ENCODE assay signal across 14 mouse cellular contexts in the genomic region with DNA sequence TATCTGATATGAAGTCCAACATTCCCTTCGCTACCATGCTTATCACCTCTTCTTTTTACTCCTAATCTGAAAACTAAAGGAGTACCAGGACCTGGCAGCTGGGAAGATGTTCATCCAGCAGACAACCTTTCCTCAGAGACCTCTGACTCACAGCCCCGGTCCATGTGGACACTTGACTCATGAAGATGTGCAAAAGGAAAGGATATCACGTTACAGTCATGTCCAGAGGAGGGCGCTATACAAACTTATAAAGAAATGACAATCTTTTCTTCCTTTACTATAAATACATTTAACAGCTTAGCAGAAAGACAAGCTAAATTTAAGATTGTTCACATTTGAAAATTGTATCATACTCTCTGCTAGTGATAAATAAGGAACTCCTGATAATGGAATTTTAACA. TPM values are rescaled to one million over a fixed set of nuclear protein-coding genes. Genes with fewer than 3 reads are reported as not detected.
A peak's percentile ranks its signal among the peaks of the same experiment; 100 is the strongest.
DNase-seq lines count a peak whose midpoint lies in the region; ATAC-seq and TF ChIP-seq lines count a peak whose summit lies in the region.
"Had no signal": no experiment of that assay in that cellular context is flagged by ENCODE, and none has a peak within 500 bp of the region (broad histone marks: within the 10 kb centered on the region; RNA-seq: fewer than 3 reads in every experiment).

No protein-coding gene starts in this region.

- H3K4me2 ChIP-seq in midbrain, postnatal 0 days (ENCODE audit: low read depth, low read length, poor library complexity, severe bottlenecking): no peak overlapping the region

- no peaks in the 10 kb centered on the region for H3K79me2 ChIP-seq in heart, adult 2 months (replicated peaks; ENCODE audit: control insufficient read depth, insufficient read depth, low read length)

- no peak for ATAC-seq in midbrain, postnatal 0 days (ENCODE audit: low FRiP score)

- no peak overlapping the region for H3K4me3 ChIP-seq in heart, adult 2 months
- no peak overlapping the region for H3K4me3 ChIP-seq in heart, embryonic 10.5 days
- H3K4me3 ChIP-seq in midbrain, postnatal 0 days (ENCODE audit: low read depth, low read length): no peak overlapping the region
- no peak overlapping the region for H3K4me3 ChIP-seq in midbrain, embryonic 10.5 days

- no peak for DNase-seq in heart, adult 2 months
- no peak for DNase-seq in heart, embryonic 10.5 days (ENCODE audit: low spot score)
- no peak for DNase-seq in midbrain, postnatal 0 days (ENCODE audit: low spot score)
- DNase-seq in midbrain, embryonic 10.5 days (ENCODE audit: low spot score): no peak
- peak; percentile 69 for DNase-seq in NIH3T3 (ENCODE audit: low read depth)
- peak; percentile 25 for DNase-seq in splenic B cell, adult 2 months (ENCODE audit: low read depth, low spot score)
- DNase-seq in heart, adult 11 months: no peak
- DNase-seq: cerebellum, adult 9-11 months; kidney, postnatal 14 days; lung, adult 18-20 months had no signal

- H3K27me3 ChIP-seq in heart, adult 2 months (ENCODE audit: control insufficient read depth, insufficient read depth, low read length): no peaks in the 10 kb centered on the region
- H3K27me3 ChIP-seq in heart, embryonic 10.5 days (ENCODE audit: insufficient read depth, poor library complexity, severe bottlenecking): no peaks in the 10 kb centered on the region
- H3K27me3 ChIP-seq in midbrain, postnatal 0 days (ENCODE audit: insufficient read depth, low read length): no peaks in the 10 kb centered on the region
- no peaks in the 10 kb centered on the region for H3K27me3 ChIP-seq in midbrain, embryonic 10.5 days (ENCODE audit: low read depth, poor library complexity, severe bottlenecking)
- H3K27me3 ChIP-seq in splenic B cell, adult 2 months (ENCODE audit: control insufficient read depth, insufficient read depth, low read length, poor library complexity, severe bottlenecking): no peaks in the 10 kb centered on the region

- intact Hi-C loops in heart, adult 2 months (cut with DNase I): no loop called here

- no peak for TF ChIP-seq POLR2A in heart, adult 2 months (IDR thresholded peaks at IDR 0.05; ENCODE audit: insufficient read depth, low read depth, low read length)

- H3K27ac ChIP-seq in heart, adult 2 months: no peak overlapping the region
- no peak overlapping the region for H3K27ac ChIP-seq in heart, embryonic 10.5 days
- no peak overlapping the region for H3K27ac ChIP-seq in midbrain, postnatal 0 days (ENCODE audit: low read depth, low read length)
- no peak overlapping the region for H3K27ac ChIP-seq in midbrain, embryonic 10.5 days (replicated peaks)

- no peak for TF ChIP-seq EP300 in heart, adult 2 months (IDR thresholded peaks at IDR 0.05; ENCODE audit: insufficient read depth, low read depth, low read length)

- no peaks in the 10 kb centered on the region for H3K9me3 ChIP-seq in heart, embryonic 10.5 days
- no peaks in the 10 kb centered on the region for H3K9me3 ChIP-seq in midbrain, postnatal 0 days (ENCODE audit: low read length)
- H3K9me3 ChIP-seq in midbrain, embryonic 10.5 days (replicated peaks): no peaks in the 10 kb centered on the region

- H3K36me3 ChIP-seq in heart, adult 2 months (ENCODE audit: control insufficient read depth, insufficient read depth, low read length): no peaks in the 10 kb centered on the region
- H3K36me3 ChIP-seq in heart, embryonic 10.5 days: peaks cover 39% of the 10 kb centered on the region
- peaks cover 19% of the 10 kb centered on the region for H3K36me3 ChIP-seq in midbrain, postnatal 0 days (ENCODE audit: insufficient read depth, low read length)
- peaks cover 77% of the 10 kb centered on the region for H3K36me3 ChIP-seq in midbrain, embryonic 10.5 days
- H3K36me3 ChIP-seq in splenic B cell, adult 2 months (ENCODE audit: control insufficient read depth, insufficient read depth, low read length, poor library complexity, severe bottlenecking): peaks cover 7% of the 10 kb centered on the region

- no peak overlapping the region for H3K9ac ChIP-seq in heart, adult 2 months (ENCODE audit: low read depth, low read length)
- no peak overlapping the region for H3K9ac ChIP-seq in midbrain, postnatal 0 days (replicated peaks; ENCODE audit: low read length, poor library complexity, severe bottlenecking)

- WGBS in heart, adult 2 months: 76% methylated on average over 4 of the region's 4 CpGs
- 77% methylated on average over 4 of the region's 4 CpGs for WGBS in heart, embryonic 10.5 days
- 78% methylated on average over 4 of the region's 4 CpGs for WGBS in midbrain, postnatal 0 days
- 82% methylated on average over 4 of the region's 4 CpGs for WGBS in midbrain, embryonic 10.5 days

- TF ChIP-seq CTCF in heart, adult 2 months (IDR thresholded peaks at IDR 0.05): peak; percentile 58
- TF ChIP-seq CTCF in midbrain, postnatal 0 days (IDR thresholded peaks at IDR 0.05): peak; percentile 33

- no peaks in the 10 kb centered on the region; the same call in 1 of the 2 replicates for H3K4me1 ChIP-seq in heart, adult 2 months (ENCODE audit: control insufficient read depth, insufficient read depth, low read length)
- H3K4me1 ChIP-seq in heart, embryonic 10.5 days: no peaks in the 10 kb centered on the region
- H3K4me1 ChIP-seq in midbrain, postnatal 0 days (ENCODE audit: insufficient read depth, low read length): no peaks in the 10 kb centered on the region
- H3K4me1 ChIP-seq in midbrain, embryonic 10.5 days: no peaks in the 10 kb centered on the region

RNA-seq across cellular contexts. Expression of a gene that starts 36.4 kb away (rescaled TPM):
- not detected for total RNA-seq in heart, adult 2 months (2021)
- not detected in 2 replicates for polyA plus RNA-seq in heart, adult 2 months (2012; rRNA removed)
- polyA plus RNA-seq in heart, embryonic 10.5 days (2016; fragmentation: Nextera tagmentation; extraction: Ambion mirVana): not detected in 2 replicates
- total RNA-seq in midbrain, postnatal 0 days (2014; rRNA removed): not detected in 2 replicates
- polyA plus RNA-seq in midbrain, postnatal 0 days (2015; fragmentation: Nextera tagmentation; extraction: Ambion mirVana): not detected in 2 replicates
- polyA plus RNA-seq in midbrain, embryonic 10.5 days (2016; fragmentation: Nextera tagmentation; extraction: Ambion mirVana): not detected in 2 replicates
- total RNA-seq: gastrocnemius, adult 8-10 months; left cerebral cortex, postnatal 14 days had no signal
- polyA plus RNA-seq: heart, postnatal 0 days; testis, adult 2 months had no signal

Comparison
In these comparisons a context has a peak if more than half of its experiments do, and no peak if none do; other contexts are left out.
1. DNase-seq: peak in NIH3T3 (single experiment) and splenic B cell, adult 2 months (single experiment); none in heart, adult 2 months (0 of 2), heart, embryonic 10.5 days (single experiment), midbrain, postnatal 0 days (single experiment), midbrain, embryonic 10.5 days (single experiment) and heart, adult 11 months (single experiment).